In genomic region chr2:124613671-124614210, GRCm38 (mm10) we compare ENCODE assay signal across 9 mouse cellular contexts.
DNase-seq lines count a peak whose midpoint lies in the region; ATAC-seq lines count a peak whose summit lies in the region.
"Had no signal": no experiment of that assay in that cellular context is flagged by ENCODE, and none has a peak within 500 bp of the region (broad histone marks: within the 10 kb centered on the region; RNA-seq: fewer than 3 reads in every experiment).

No protein-coding gene starts in this region.

- peak overlapping the region; percentile 95; the same call in 1 of the 2 replicates for H3K9ac ChIP-seq in heart, embryonic 15.5 days
- H3K9ac ChIP-seq in embryonic facial prominence, embryonic 13.5 days = no peak overlapping the region
- peak overlapping the region; percentile 92; the same call in 1 of the 2 replicates for H3K9ac ChIP-seq in hindbrain, embryonic 13.5 days
- H3K9ac ChIP-seq in midbrain, embryonic 12.5 days (replicated peaks) = no peak overlapping the region

- peak overlapping the region; percentile 98; the same call in 1 of the 2 replicates for H3K27ac ChIP-seq in heart, embryonic 15.5 days
- no peak overlapping the region for H3K27ac ChIP-seq in embryonic facial prominence, embryonic 13.5 days
- peak overlapping the region; percentile 96 for H3K27ac ChIP-seq in hindbrain, embryonic 13.5 days
- 0 out of 2 replicates have a peak overlapping the region, but pooled peaks have one; percentile 1 for H3K27ac ChIP-seq in midbrain, embryonic 12.5 days (replicated peaks)
- H3K27ac ChIP-seq: macrophage had no signal

- H3K4me1 ChIP-seq in heart, embryonic 15.5 days (replicated peaks) = peaks cover 72% of the 10 kb centered on the region
- peaks cover 33% of the 10 kb centered on the region for H3K4me1 ChIP-seq in embryonic facial prominence, embryonic 13.5 days
- H3K4me1 ChIP-seq in hindbrain, embryonic 13.5 days (replicated peaks) = peaks cover 67% of the 10 kb centered on the region
- peaks cover 19% of the 10 kb centered on the region for H3K4me1 ChIP-seq in midbrain, embryonic 12.5 days

- WGBS in heart, embryonic 15.5 days = 54% methylated on average over 3 of the region's 3 CpGs
- 82% methylated on average over 3 of the region's 3 CpGs for WGBS in embryonic facial prominence, embryonic 13.5 days
- WGBS in hindbrain, embryonic 13.5 days = 30% methylated on average over 3 of the region's 3 CpGs
- WGBS in midbrain, embryonic 12.5 days = 63% methylated on average over 3 of the region's 3 CpGs

- no peaks in the 10 kb centered on the region for H3K27me3 ChIP-seq in heart, embryonic 15.5 days
- H3K27me3 ChIP-seq in embryonic facial prominence, embryonic 13.5 days = no peaks in the 10 kb centered on the region; the same call in 1 of the 2 replicates
- H3K27me3 ChIP-seq in hindbrain, embryonic 13.5 days = no peaks in the 10 kb centered on the region
- H3K27me3 ChIP-seq in midbrain, embryonic 12.5 days = peaks cover 27% of the 10 kb centered on the region

- no peak for DNase-seq in heart, postnatal 14 days
- DNase-seq in layer of hippocampus, postnatal 25 days (ENCODE audit: extremely low spot score in 1 of 2, low spot score in 1 of 2) = no peak
- DNase-seq in spleen, adult 18-20 months = no peak
- no peak for DNase-seq in urinary bladder, adult 2 months (ENCODE audit: low spot score)

- peak overlapping the region; percentile 92 for H3K4me3 ChIP-seq in heart, embryonic 15.5 days
- no peak overlapping the region for H3K4me3 ChIP-seq in embryonic facial prominence, embryonic 13.5 days
- peak overlapping the region; percentile 82 for H3K4me3 ChIP-seq in hindbrain, embryonic 13.5 days
- H3K4me3 ChIP-seq in midbrain, embryonic 12.5 days = no peak overlapping the region

- ATAC-seq in heart, embryonic 15.5 days (replicated peaks; ENCODE audit: insufficient number of reproducible peaks, insufficient read depth, low FRiP score, low read depth) = no peak
- ATAC-seq in embryonic facial prominence, embryonic 13.5 days (ENCODE audit: insufficient number of reproducible peaks, insufficient read depth, low FRiP score, low TSS enrichment, low read depth) = no peak
- ATAC-seq in hindbrain, embryonic 13.5 days (ENCODE audit: low FRiP score) = 0 out of 2 replicates have a peak, but pooled peaks have one; percentile 4
- no peak for ATAC-seq in midbrain, embryonic 12.5 days (ENCODE audit: low FRiP score, low read depth)

- peak overlapping the region; percentile 69 for H3K4me2 ChIP-seq in heart, embryonic 15.5 days
- H3K4me2 ChIP-seq in embryonic facial prominence, embryonic 13.5 days = peak overlapping the region; percentile 82
- H3K4me2 ChIP-seq in hindbrain, embryonic 13.5 days = peak overlapping the region; percentile 77
- peak overlapping the region; percentile 98; the same call in 1 of the 2 replicates for H3K4me2 ChIP-seq in midbrain, embryonic 12.5 days (replicated peaks)

- intact Hi-C loops in heart, postnatal 14 days (cut with DNase I) = loop anchor here (5.0 kb wide), 3 partner anchors 39 to 316 kb away; no protein-coding TSS in a partner anchor

- no peaks in the 10 kb centered on the region for H3K36me3 ChIP-seq in heart, embryonic 15.5 days
- H3K36me3 ChIP-seq in embryonic facial prominence, embryonic 13.5 days = no peaks in the 10 kb centered on the region
- no peaks in the 10 kb centered on the region for H3K36me3 ChIP-seq in hindbrain, embryonic 13.5 days
- no peaks in the 10 kb centered on the region for H3K36me3 ChIP-seq in midbrain, embryonic 12.5 days

- H3K9me3 ChIP-seq in heart, embryonic 15.5 days (replicated peaks) = no peaks in the 10 kb centered on the region
- H3K9me3 ChIP-seq in embryonic facial prominence, embryonic 13.5 days = no peaks in the 10 kb centered on the region
- no peaks in the 10 kb centered on the region for H3K9me3 ChIP-seq in hindbrain, embryonic 13.5 days
- H3K9me3 ChIP-seq in midbrain, embryonic 12.5 days = no peaks in the 10 kb centered on the region

Comparison
In these comparisons a context has a peak if more than half of its experiments do, and no peak if none do; other contexts are left out.
1. H3K4me3 ChIP-seq: peak in heart, embryonic 15.5 days (single experiment) and hindbrain, embryonic 13.5 days (single experiment); none in embryonic facial prominence, embryonic 13.5 days (single experiment) and midbrain, embryonic 12.5 days (single experiment).
2. H3K9ac ChIP-seq: peak in heart, embryonic 15.5 days (single experiment) and hindbrain, embryonic 13.5 days (single experiment); none in embryonic facial prominence, embryonic 13.5 days (single experiment) and midbrain, embryonic 12.5 days (single experiment).
3. Peak in every context shown above with its lines, with median percentiles within 50 percentile points of each other: H3K4me2 ChIP-seq.